Comparison of ENCODE assay signal across 9 mouse cellular contexts in genomic region chr2:164521841-164522240, GRCm38 (mm10). TPM values are rescaled to one million over a fixed set of nuclear protein-coding genes. Genes with fewer than 3 reads are reported as not detected.
DNase-seq lines count a peak whose midpoint lies in the region; ATAC-seq and TF ChIP-seq lines count a peak whose summit lies in the region.
"Had no signal": no experiment of that assay in that cellular context is flagged by ENCODE, and none has a peak within 500 bp of the region (broad histone marks: within the 10 kb centered on the region; RNA-seq: fewer than 3 reads in every experiment).

No protein-coding gene starts in this region.

- no peak overlapping the region for H3K9ac ChIP-seq in forebrain, postnatal 0 days

- DNase-seq in lung, adult 18-20 months = peak; percentile 68 to 82
- no peak for DNase-seq in lung, postnatal 14 days
- peak; percentile 51 for DNase-seq in lung, postnatal 25 days (ENCODE audit: low spot score)
- DNase-seq in thymus, postnatal 14 days = peak; percentile 60
- no peak for DNase-seq in cerebellum, adult 11 months
- DNase-seq in forebrain, postnatal 0 days = no peak
- DNase-seq in heart, embryonic 10.5 days (ENCODE audit: low spot score) = no peak

- peaks cover 10% of the 10 kb centered on the region; the same call in 1 of the 2 replicates for H3K4me1 ChIP-seq in bone marrow, adult 2 months (ENCODE audit: control insufficient read depth, insufficient read depth, low read length)
- no peaks in the 10 kb centered on the region for H3K4me1 ChIP-seq in forebrain, postnatal 0 days (ENCODE audit: insufficient read depth)
- 0 out of 2 replicates have a peak, but pooled peaks cover 9% of the 10 kb centered on the region for H3K4me1 ChIP-seq in heart, embryonic 10.5 days

- H3K4me3 ChIP-seq in bone marrow, adult 2 months (replicated peaks; ENCODE audit: control insufficient read depth, low read depth, low read length) = no peak overlapping the region
- no peak overlapping the region for H3K4me3 ChIP-seq in forebrain, postnatal 0 days (ENCODE audit: low read depth, low read length)
- no peak overlapping the region for H3K4me3 ChIP-seq in heart, embryonic 10.5 days

- H3K4me2 ChIP-seq in forebrain, postnatal 0 days (ENCODE audit: low read depth) = no peak overlapping the region

- no peaks in the 10 kb centered on the region for H3K9me3 ChIP-seq in forebrain, postnatal 0 days (ENCODE audit: low read length)
- H3K9me3 ChIP-seq in heart, embryonic 10.5 days = peaks cover 6% of the 10 kb centered on the region

- H3K27ac ChIP-seq in bone marrow, adult 2 months (ENCODE audit: control insufficient read depth, insufficient read depth, low read depth, low read length, poor library complexity) = peak overlapping the region; percentile 85
- no peak overlapping the region for H3K27ac ChIP-seq in forebrain, postnatal 0 days (ENCODE audit: low read depth, low read length)
- H3K27ac ChIP-seq in heart, embryonic 10.5 days = no peak overlapping the region

- WGBS in bone marrow, adult 2 months = under 1% methylated on average over 11 of the region's 11 CpGs
- 11% methylated on average over 11 of the region's 11 CpGs for WGBS in forebrain, postnatal 0 days
- 15% methylated on average over 11 of the region's 11 CpGs for WGBS in heart, embryonic 10.5 days

- TF ChIP-seq POLR2A in bone marrow, adult 2 months (IDR thresholded peaks at IDR 0.05; ENCODE audit: borderline replicate concordance, control insufficient read depth, low read depth, low read length) = no peak

- no peak for ATAC-seq in forebrain, postnatal 0 days

- H3K27me3 ChIP-seq in forebrain, postnatal 0 days (ENCODE audit: insufficient read depth, low read length) = no peaks in the 10 kb centered on the region
- peaks cover 13% of the 10 kb centered on the region; the same call in 1 of the 2 replicates for H3K27me3 ChIP-seq in heart, embryonic 10.5 days (ENCODE audit: insufficient read depth, poor library complexity, severe bottlenecking)

- no peak for TF ChIP-seq CTCF in bone marrow, adult 2 months (IDR thresholded peaks at IDR 0.05; ENCODE audit: control insufficient read depth, insufficient read depth, low read length)
- no peak for TF ChIP-seq CTCF in forebrain, postnatal 0 days (IDR thresholded peaks at IDR 0.05; ENCODE audit: low read depth)

- H3K36me3 ChIP-seq in forebrain, postnatal 0 days (ENCODE audit: insufficient read depth) = no peaks in the 10 kb centered on the region
- no peaks in the 10 kb centered on the region for H3K36me3 ChIP-seq in heart, embryonic 10.5 days

RNA-seq across cellular contexts. Expression of gene Pigt, which starts 24.5 kb away (rescaled TPM):
- 27.8 and 39.1 TPM in 2 replicates for polyA plus RNA-seq in bone marrow, adult 2 months (2011; ENCODE audit: insufficient read depth, insufficient read length, low replicate concordance, missing spikeins)
- total RNA-seq in forebrain, postnatal 0 days (2014; rRNA removed) = 47.6 and 77.6 TPM in 2 replicates
- polyA plus RNA-seq in forebrain, postnatal 0 days (2015; fragmentation: Nextera tagmentation; extraction: Ambion mirVana) = 91.0 and 93.8 TPM in 2 replicates
- 51.0 and 59.1 TPM in 2 replicates for polyA plus RNA-seq in heart, embryonic 10.5 days (2016; fragmentation: Nextera tagmentation; extraction: Ambion mirVana)

RNA-seq across cellular contexts. Expression of gene Dbndd2, which starts 35.9 kb away (rescaled TPM):
- polyA plus RNA-seq in bone marrow, adult 2 months (2011; ENCODE audit: insufficient read depth, insufficient read length, low replicate concordance, missing spikeins) = 7.5 and 8.1 TPM in 2 replicates
- total RNA-seq in forebrain, postnatal 0 days (2014; rRNA removed) = 21.7 and 23.9 TPM in 2 replicates
- 10.9 and 17.6 TPM in 2 replicates for polyA plus RNA-seq in forebrain, postnatal 0 days (2015; fragmentation: Nextera tagmentation; extraction: Ambion mirVana)
- 7.4 and 16.5 TPM in 2 replicates for polyA plus RNA-seq in heart, embryonic 10.5 days (2016; fragmentation: Nextera tagmentation; extraction: Ambion mirVana)

RNA-seq across cellular contexts. Expression of gene Wfdc2, which starts 40.4 kb away (rescaled TPM):
- polyA plus RNA-seq in bone marrow, adult 2 months (2011; ENCODE audit: insufficient read depth, insufficient read length, low replicate concordance, missing spikeins) = 2.8 TPM in 1 of 2 replicates, not detected in the other
- total RNA-seq in forebrain, postnatal 0 days (2014; rRNA removed) = 1.5 and 6.1 TPM in 2 replicates
- 4.3 and 7.3 TPM in 2 replicates for polyA plus RNA-seq in forebrain, postnatal 0 days (2015; fragmentation: Nextera tagmentation; extraction: Ambion mirVana)
- polyA plus RNA-seq in heart, embryonic 10.5 days (2016; fragmentation: Nextera tagmentation; extraction: Ambion mirVana) = 11.1 and 28.0 TPM in 2 replicates

RNA-seq across cellular contexts. Expression of gene Trp53tg5, which starts 48.3 kb away (rescaled TPM):
- polyA plus RNA-seq in bone marrow, adult 2 months (2011; ENCODE audit: insufficient read depth, insufficient read length, low replicate concordance, missing spikeins) = not detected in 2 replicates
- not detected in 2 replicates for total RNA-seq in forebrain, postnatal 0 days (2014; rRNA removed)
- polyA plus RNA-seq in forebrain, postnatal 0 days (2015; fragmentation: Nextera tagmentation; extraction: Ambion mirVana) = not detected in 2 replicates
- not detected in 2 replicates for polyA plus RNA-seq in heart, embryonic 10.5 days (2016; fragmentation: Nextera tagmentation; extraction: Ambion mirVana)
- total RNA-seq: left cerebral cortex, postnatal 25 days had no signal

RNA-seq across cellular contexts. Expression of gene Spint3, which starts 51.4 kb away (rescaled TPM):
- polyA plus RNA-seq in bone marrow, adult 2 months (2011; ENCODE audit: insufficient read depth, insufficient read length, low replicate concordance, missing spikeins) = not detected in 2 replicates
- total RNA-seq in forebrain, postnatal 0 days (2014; rRNA removed) = not detected in 2 replicates
- not detected in 2 replicates for polyA plus RNA-seq in forebrain, postnatal 0 days (2015; fragmentation: Nextera tagmentation; extraction: Ambion mirVana)
- not detected in 2 replicates for polyA plus RNA-seq in heart, embryonic 10.5 days (2016; fragmentation: Nextera tagmentation; extraction: Ambion mirVana)
- total RNA-seq: left cerebral cortex, postnatal 25 days had no signal

Comparison
In these comparisons a context has a peak if more than half of its experiments do, and no peak if none do; other contexts are left out.
1. DNase-seq: peak in lung, adult 18-20 months (2 of 2), lung, postnatal 25 days (single experiment) and thymus, postnatal 14 days (single experiment); none in lung, postnatal 14 days (single experiment), cerebellum, adult 11 months (single experiment), forebrain, postnatal 0 days (single experiment) and heart, embryonic 10.5 days (single experiment).